Mouse (Mus musculus) intestine, embryonic 14.5 days (tissue): ENCODE data around the gene Kctd7. TPM values are rescaled to one million over a fixed set of nuclear protein-coding genes. Genes with fewer than 3 reads are reported as not detected.

ENCODE experiments used
- ATAC-seq: fragments of 200-750 bp; cut with Nextera tagmentation; replicated peaks from 2 replicates; pipeline ENCODE4 v1.8.0; 2017; ENCODE audit warnings: low read depth, moderate number of reproducible peaks, moderate TSS enrichment, moderate library complexity; ENCODE audit not compliant: low FRiP score, low TSS enrichment
- DNase-seq: peaks from one replicate; pipeline ENCODE4 v3.0.0-alpha.2; 2018; ENCODE audit warnings: low spot score
- H3K27ac ChIP-seq: fragments of 300-500 bp; sonication (generic); 2 replicates; pipeline ENCODE4 v1.5.1; 2014; ENCODE audit warnings: low read depth, mild to moderate bottlenecking, control low read depth
- H3K27me3 ChIP-seq: fragments of 300-500 bp; sonication (generic); replicated peaks from 2 replicates; pipeline ENCODE4 v1.6.1; 2014; ENCODE audit warnings: low read length, control low read depth; ENCODE audit not compliant: control insufficient read depth, insufficient read depth
- H3K36me3 ChIP-seq: fragments of 300-500 bp; sonication (generic); 2 replicates; pipeline ENCODE4 v1.6.1; 2014; ENCODE audit warnings: low read length, control low read depth; ENCODE audit not compliant: control insufficient read depth, insufficient read depth
- H3K4me1 ChIP-seq: fragments of 300-500 bp; sonication (generic); replicated peaks from 2 replicates; pipeline ENCODE4 v1.6.1; 2014; ENCODE audit warnings: low read length, control low read depth, mixed read lengths; ENCODE audit not compliant: control insufficient read depth, insufficient read depth
- H3K4me2 ChIP-seq: fragments of 300-500 bp; sonication (generic); 2 replicates; pipeline ENCODE4 v1.6.1; 2014; ENCODE audit warnings: low read length
- H3K4me3 ChIP-seq: fragments of 300-500 bp; sonication (generic); 2 replicates; pipeline ENCODE4 v1.5.1; 2014; ENCODE audit warnings: low read depth, low read length, control low read depth, mixed read lengths
- H3K9ac ChIP-seq: fragments of 300-500 bp; sonication (generic); 2 replicates; pipeline ENCODE4 v1.6.1; 2014; ENCODE audit warnings: mild to moderate bottlenecking, low read length
- H3K9me3 ChIP-seq: fragments of 300-500 bp; sonication (generic); 2 replicates; pipeline ENCODE4 v1.6.1; 2016; ENCODE audit warnings: low read length, control low read depth; ENCODE audit not compliant: control insufficient read depth
- WGBS: fragments of 180-500 bp; shearing (Covaris S2); extraction: QIAGEN DNeasy Blood & Tissue Kit; methylation state at CpG from one replicate; pipeline ENCODE4 v1.1.7; 2014; 5-methylcytosine and 5-hydroxymethylcytosine counted together
- polyA plus RNA-seq: library from polyadenylated mRNA; unstranded; fragments of >200 nt; fragmentation: Nextera tagmentation; extraction: Ambion mirVana; gene quantifications from 2 replicates; pipeline ENCODE4 v1.2.1, GENCODE M21; 2014

Kctd7 gene
- polyA plus RNA-seq, 1 experiment from 2014 or later, result 5.5 TPM

DNA sequence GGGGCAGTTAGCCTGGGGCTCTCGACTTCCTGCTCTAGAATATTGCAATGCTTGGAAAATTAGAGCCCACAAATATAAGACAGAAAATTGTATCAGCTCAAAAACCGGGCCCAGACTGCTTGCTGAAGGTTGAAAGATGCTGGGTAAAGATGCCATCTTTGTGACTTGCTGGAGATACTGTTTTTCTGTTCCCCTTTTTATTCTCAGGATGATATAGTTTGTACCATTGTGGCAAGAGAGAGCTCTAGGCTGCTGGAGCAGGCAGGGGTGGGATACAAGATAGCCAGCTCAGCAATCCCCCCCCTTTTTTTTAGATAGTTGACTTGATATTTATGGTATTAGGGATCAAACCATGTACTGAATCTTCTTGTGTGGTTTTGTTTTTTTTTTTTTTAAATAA lies 9.6 kb downstream of the Kctd7 start:
- H3K27me3 ChIP-seq, result no peaks in the 10 kb centered on the region
- no peak overlapping the region for H3K4me2 ChIP-seq
- no peak overlapping the region for H3K9ac ChIP-seq
- 87% methylated on average over 2 of the region's 2 CpGs for WGBS
- no peak overlapping the region for H3K4me3 ChIP-seq
- H3K4me1 ChIP-seq, result no peaks in the 10 kb centered on the region
- DNase-seq (no peak), ATAC-seq (no peak)
- H3K27ac ChIP-seq, result no peak overlapping the region
- no peaks in the 10 kb centered on the region for H3K9me3 ChIP-seq
- peaks cover 17% of the 10 kb centered on the region for H3K36me3 ChIP-seq

DNA sequence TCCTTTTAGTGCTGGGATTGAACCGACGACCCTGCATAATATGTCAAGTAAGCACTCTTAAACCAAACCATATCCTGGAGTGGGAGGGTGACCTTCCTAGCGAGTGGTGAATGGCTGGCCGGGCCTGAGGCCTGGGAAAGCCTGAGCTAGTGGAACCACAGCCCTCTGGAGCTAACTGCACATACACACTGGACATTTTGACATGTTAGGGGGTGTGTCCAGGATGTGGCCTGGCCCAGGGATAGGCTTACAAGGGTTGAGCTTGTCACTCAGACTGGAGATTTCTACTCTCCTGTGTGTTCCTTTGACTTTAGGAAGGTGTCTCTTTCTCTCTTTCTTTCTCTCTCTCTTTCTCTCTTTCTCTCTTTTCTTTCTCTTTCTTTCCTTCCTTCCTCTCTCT lies 13.9 kb downstream of the Kctd7 start:
- H3K9me3 ChIP-seq, result no peaks in the 10 kb centered on the region
- no peaks in the 10 kb centered on the region for H3K36me3 ChIP-seq
- ATAC-seq (no peak), DNase-seq (no peak)
- no peak overlapping the region for H3K9ac ChIP-seq
- no peak overlapping the region for H3K4me3 ChIP-seq
- 67% methylated on average over 4 of the region's 4 CpGs for WGBS
- no peaks in the 10 kb centered on the region for H3K27me3 ChIP-seq
- H3K4me1 ChIP-seq, result no peaks in the 10 kb centered on the region
- H3K4me2 ChIP-seq, result no peak overlapping the region
- no peak overlapping the region for H3K27ac ChIP-seq

DNA sequence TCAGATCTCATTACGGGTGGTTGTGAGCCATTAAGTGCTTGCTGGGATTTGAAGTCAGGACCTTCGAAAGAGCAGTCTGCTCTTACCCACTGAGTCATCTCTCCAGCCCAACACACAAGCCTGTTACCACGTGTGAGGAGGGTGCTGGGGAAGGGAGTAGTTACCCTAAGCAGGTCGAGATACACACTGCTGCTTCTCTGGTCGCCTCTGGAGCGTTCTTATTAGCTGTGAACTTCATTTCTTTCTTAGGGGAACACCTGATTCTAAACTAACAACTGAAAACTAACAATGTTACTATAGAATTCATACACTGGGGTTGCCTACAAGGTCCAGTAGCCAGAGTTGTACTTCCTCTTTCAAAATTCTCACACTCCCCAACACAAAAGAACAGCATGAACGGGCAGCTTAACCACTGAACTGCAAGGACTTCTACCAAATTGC lies 15.1 kb downstream of the Kctd7 start:
- WGBS, result 66% methylated on average over 7 of the region's 7 CpGs
- DNase-seq (no peak), ATAC-seq (no peak)
- Histone ChIP-seq H3K9ac (no peak overlapping the region), H3K36me3 (no peaks in the 10 kb centered on the region), H3K4me1 (no peaks in the 10 kb centered on the region), H3K27me3 (no peaks in the 10 kb centered on the region), H3K4me2 (no peak overlapping the region), H3K4me3 (no peak overlapping the region), H3K27ac (no peak overlapping the region), H3K9me3 (no peaks in the 10 kb centered on the region)

DNA sequence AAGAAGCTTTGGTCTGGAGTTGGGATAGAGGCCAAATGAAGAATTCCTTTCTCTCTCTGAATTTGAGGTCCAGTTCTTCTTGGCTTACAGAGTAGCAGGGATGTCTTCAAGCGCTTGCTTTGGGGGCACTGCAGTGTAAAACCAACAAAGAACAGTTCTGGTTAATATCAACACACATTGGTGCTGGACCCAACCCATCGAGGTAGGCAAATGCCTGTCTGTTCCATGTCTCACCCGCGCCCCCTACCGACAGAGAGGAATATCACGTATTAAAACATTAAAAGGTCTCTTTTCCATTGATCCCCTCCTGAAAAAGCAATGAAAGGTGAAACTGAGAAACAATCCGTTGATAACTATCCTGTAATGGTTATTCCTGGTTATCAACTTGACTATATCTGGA lies 19.0 kb downstream of the Kctd7 start:
- Histone ChIP-seq H3K4me2 (no peak overlapping the region), H3K27ac (no peak overlapping the region), H3K9me3 (no peaks in the 10 kb centered on the region), H3K4me1 (no peaks in the 10 kb centered on the region), H3K27me3 (no peaks in the 10 kb centered on the region), H3K36me3 (no peaks in the 10 kb centered on the region), H3K9ac (no peak overlapping the region), H3K4me3 (no peak overlapping the region)
- 3% methylated on average over 7 of the region's 7 CpGs for WGBS
- DNase-seq, result peak; percentile 82
- ATAC-seq, result peak; percentile 74

DNA sequence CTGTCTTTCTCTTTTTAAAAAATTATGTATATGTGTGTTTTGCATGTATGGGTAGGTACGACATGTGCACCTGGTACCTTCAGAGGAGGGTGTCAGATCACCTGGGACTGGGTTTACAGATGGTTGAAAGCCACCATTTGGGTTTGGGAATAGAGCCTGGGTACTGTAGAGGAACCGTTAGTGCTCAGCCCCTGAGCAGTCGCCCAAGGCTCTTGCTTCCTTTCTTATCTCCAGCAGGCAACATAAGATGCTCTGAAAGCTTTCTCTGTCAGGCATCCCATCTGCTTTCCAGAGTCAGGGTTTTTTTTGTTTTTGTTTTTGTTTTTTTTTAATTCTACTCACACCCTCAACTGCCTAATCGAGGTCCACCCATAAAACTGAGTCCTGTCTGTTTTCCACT lies 20.6 kb downstream of the Kctd7 start:
- H3K36me3 ChIP-seq, result no peaks in the 10 kb centered on the region
- H3K4me3 ChIP-seq, result no peak overlapping the region
- WGBS, result 72% methylated on average over 4 of the region's 4 CpGs
- H3K9me3 ChIP-seq, result no peaks in the 10 kb centered on the region
- H3K4me1 ChIP-seq, result no peaks in the 10 kb centered on the region
- ATAC-seq (no peak), DNase-seq (no peak)
- H3K9ac ChIP-seq, result no peak overlapping the region
- no peaks in the 10 kb centered on the region for H3K27me3 ChIP-seq
- H3K4me2 ChIP-seq, result no peak overlapping the region
- H3K27ac ChIP-seq, result no peak overlapping the region

DNA sequence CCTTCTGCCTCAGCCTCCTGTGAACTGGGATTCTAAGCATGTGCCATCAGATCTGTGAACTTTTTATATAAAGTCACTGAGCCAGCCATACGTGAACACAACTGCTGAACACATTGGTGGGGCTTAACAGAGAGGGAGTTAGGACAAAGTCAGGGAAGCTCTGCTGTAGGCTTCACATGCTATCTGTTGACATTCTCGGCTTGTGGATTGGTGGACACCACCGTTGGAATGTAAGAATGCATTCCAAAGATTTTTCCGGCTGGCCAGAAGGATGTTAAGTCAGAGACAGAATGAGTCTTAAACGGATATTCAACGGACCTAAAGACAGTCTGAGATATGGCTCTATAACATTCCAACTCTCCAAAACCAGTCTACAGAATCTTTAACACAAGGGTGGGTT lies 24.4 kb downstream of the Kctd7 start:
- Histone ChIP-seq H3K9ac (no peak overlapping the region), H3K4me1 (peaks cover 17% of the 10 kb centered on the region), H3K36me3 (no peaks in the 10 kb centered on the region), H3K4me3 (no peak overlapping the region), H3K4me2 (no peak overlapping the region), H3K9me3 (no peaks in the 10 kb centered on the region), H3K27me3 (no peaks in the 10 kb centered on the region), H3K27ac (no peak overlapping the region)
- no peak for ATAC-seq
- DNase-seq, result no peak
- 41% methylated on average over 6 of the region's 6 CpGs for WGBS

DNA sequence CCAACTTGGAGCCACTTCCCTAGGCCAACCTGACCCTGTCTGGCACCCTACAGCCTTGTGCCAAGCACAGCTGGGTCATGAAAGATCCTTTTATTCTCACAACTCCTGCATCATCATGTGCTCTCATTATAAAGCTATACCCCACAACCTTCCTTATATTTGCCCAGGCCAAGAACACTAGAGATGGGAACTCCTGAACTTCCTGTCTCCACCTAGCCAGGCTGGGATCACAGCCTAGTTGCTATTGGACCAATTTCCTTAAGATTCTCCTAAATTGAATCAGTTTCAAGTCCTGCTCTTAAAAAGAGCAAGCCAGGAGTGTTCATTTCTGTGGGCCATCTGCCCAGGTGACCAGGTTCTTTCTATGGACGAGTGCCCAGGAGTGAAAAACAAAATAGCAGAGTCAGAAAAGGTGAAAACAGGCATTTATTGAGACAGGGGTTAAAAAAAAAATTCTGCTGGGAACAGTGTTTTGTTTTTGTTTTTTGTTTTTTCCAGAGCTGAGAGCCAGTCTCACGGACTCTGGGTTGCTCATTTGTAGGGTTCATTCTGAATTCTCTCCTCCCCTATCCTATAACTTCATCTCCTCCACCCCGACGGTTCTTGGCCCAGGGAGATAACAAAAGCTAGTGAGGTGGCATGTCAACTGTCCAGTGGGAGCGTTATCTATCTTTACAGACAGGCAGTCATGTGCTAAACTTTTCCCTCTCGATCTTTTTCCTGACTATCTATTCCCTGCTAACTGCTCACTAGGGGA lies 26.2 kb downstream of the Kctd7 start:
- peak; percentile 14 for ATAC-seq
- Histone ChIP-seq H3K4me2 (peak overlapping the region; percentile 86), H3K9ac (peak overlapping the region; percentile 75), H3K4me3 (peak overlapping the region; percentile 91), H3K27ac (peak overlapping the region; percentile 68), H3K4me1 (peaks cover 17% of the 10 kb centered on the region), H3K9me3 (no peaks in the 10 kb centered on the region), H3K36me3 (no peaks in the 10 kb centered on the region), H3K27me3 (no peaks in the 10 kb centered on the region)
- DNase-seq, result no peak
- 12% methylated on average over 6 of the region's 6 CpGs for WGBS

DNA sequence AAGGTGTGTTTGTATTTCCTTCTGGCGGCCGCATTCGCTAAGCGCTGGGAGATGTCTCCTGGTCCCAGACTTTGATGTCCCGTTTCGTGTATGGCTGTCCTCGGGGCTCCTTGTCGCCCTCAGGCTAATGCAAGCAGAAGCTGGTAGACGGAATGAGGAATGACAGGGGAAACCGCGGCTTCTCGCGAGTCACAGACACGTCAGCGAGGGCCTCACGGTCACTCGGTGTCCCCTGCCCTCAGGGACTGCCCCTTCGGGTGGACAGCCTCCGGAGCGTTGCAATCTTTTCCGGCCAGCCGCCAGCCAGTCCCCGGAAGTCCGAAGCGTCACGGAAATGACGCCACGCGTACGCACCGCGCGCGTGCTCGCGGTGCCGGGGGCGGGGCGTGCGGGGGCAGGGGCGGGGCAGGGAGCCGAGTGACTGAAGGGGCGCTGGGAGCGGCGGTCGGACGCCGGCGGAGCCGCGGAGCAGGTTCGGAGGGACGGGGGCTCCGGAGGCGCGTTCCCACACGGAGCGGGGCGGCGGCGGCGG lies 26.8 kb downstream of the Kctd7 start, which contains the start of gene Rabgef1:
Rabgef1 (plus strand) TSS at position 376 of the 532 bp plus-strand sequence.
- peaks cover 17% of the 10 kb centered on the region for H3K4me1 ChIP-seq
- peak within 1 kb of the TSS; percentile 91 for H3K4me3 ChIP-seq
- WGBS, result under 1% methylated on average over 52 of the region's 62 CpGs
- no peaks in the 10 kb centered on the region for H3K36me3 ChIP-seq
- H3K27ac ChIP-seq, result peak within 1 kb of the TSS; percentile 68
- H3K27me3 ChIP-seq, result no peaks in the 10 kb centered on the region
- DNase-seq (peak; percentile 96), ATAC-seq (peak; percentile 95)
- no peaks in the 10 kb centered on the region for H3K9me3 ChIP-seq
- peak within 1 kb of the TSS; percentile 75 for H3K9ac ChIP-seq
- H3K4me2 ChIP-seq, result peak within 1 kb of the TSS; percentile 86
